Mouse (Mus musculus): ENCODE data around the gene Mpi. TPM values are rescaled to one million over a fixed set of nuclear protein-coding genes. Genes with fewer than 3 reads are reported as not detected.
A peak's percentile ranks its signal among the peaks of the same experiment; 100 is the strongest.

Gene Mpi
- polyA plus RNA-seq, 1 experiment from 2014 or later = 57.2 TPM

- Histone ChIP-seq H3K4me1 (ENCODE audit: insufficient read depth, low read length) (peaks cover 22% of the 10 kb centered on the region), H3K4me2 (replicated peaks; ENCODE audit: low read depth, low read length) (peak overlapping the region; percentile 91; the same call in 1 of the 2 replicates), H3K27ac (ENCODE audit: low read length) (no peak overlapping the region), H3K36me3 (ENCODE audit: insufficient read depth, low read length) (peaks cover 38% of the 10 kb centered on the region), H3K9ac (replicated peaks; ENCODE audit: low read length) (no peak overlapping the region), H3K4me3 (ENCODE audit: low read length) (no peak overlapping the region), H3K9me3 (ENCODE audit: low read length) (no peaks in the 10 kb centered on the region), H3K27me3 (ENCODE audit: insufficient read depth, low read length) (no peaks in the 10 kb centered on the region)
- ATAC-seq (ENCODE audit: low FRiP score, low TSS enrichment) = no peak
- whole genome bisulfite sequencing = 48% methylated on average over 5 of the region's 5 CpGs
These were observed 38.2 kb upstream of the Mpi start for GRCm38 (mm10) chr9:57590726-57591125.

- Histone ChIP-seq H3K36me3 (ENCODE audit: insufficient read depth, low read length) (peaks cover 28% of the 10 kb centered on the region), H3K4me1 (ENCODE audit: insufficient read depth, low read length) (peaks cover 22% of the 10 kb centered on the region)
- WGBS = under 1% methylated on average over 58 of the region's 58 CpGs
These were observed 36.9 kb upstream of the Mpi start, which contains the start of gene Ulk3 for GRCm38 (mm10) chr9:57589224-57590126. Gene Ulk3, plus strand, starts transcription at chr9:57589452.

GRCm38 (mm10) chr9:57584991-57585390 is 32.4 kb upstream of the Mpi start:
- no peak overlapping the region for H3K27ac ChIP-seq (ENCODE audit: low read length)
- ATAC-seq (ENCODE audit: low FRiP score, low TSS enrichment) = no peak
- H3K9me3 ChIP-seq (ENCODE audit: low read length) = no peaks in the 10 kb centered on the region
- no peak overlapping the region for H3K4me2 ChIP-seq (replicated peaks; ENCODE audit: low read depth, low read length)
- WGBS = 86% methylated on average over 3 of the region's 3 CpGs
- no peak overlapping the region for H3K9ac ChIP-seq (replicated peaks; ENCODE audit: low read length)
- peaks cover 8% of the 10 kb centered on the region; the same call in 1 of the 2 replicates for H3K4me1 ChIP-seq (ENCODE audit: insufficient read depth, low read length)
- H3K27me3 ChIP-seq (ENCODE audit: insufficient read depth, low read length) = no peaks in the 10 kb centered on the region
- H3K4me3 ChIP-seq (ENCODE audit: low read length) = no peak overlapping the region
- peaks cover 52% of the 10 kb centered on the region for H3K36me3 ChIP-seq (ENCODE audit: insufficient read depth, low read length)

More at GRCm38 (mm10) chr9:57589224-57590126, 36.9 kb upstream of the Mpi start, which contains the start of gene Ulk3:
- Histone ChIP-seq H3K27ac (ENCODE audit: low read length) (peak within 1 kb of the TSS; percentile 91), H3K27me3 (ENCODE audit: insufficient read depth, low read length) (no peaks in the 10 kb centered on the region), H3K4me3 (ENCODE audit: low read length) (peak within 1 kb of the TSS; percentile 77), H3K9ac (replicated peaks; ENCODE audit: low read length) (peak within 1 kb of the TSS; percentile 84), H3K4me2 (replicated peaks; ENCODE audit: low read depth, low read length) (peak within 1 kb of the TSS; percentile 91), H3K9me3 (ENCODE audit: low read length) (no peaks in the 10 kb centered on the region)
- ATAC-seq (ENCODE audit: low FRiP score, low TSS enrichment) = peak; percentile 83

- no peak overlapping the region for H3K9ac ChIP-seq (replicated peaks; ENCODE audit: low read length)
- H3K36me3 ChIP-seq (ENCODE audit: insufficient read depth, low read length) = peaks cover 46% of the 10 kb centered on the region
- H3K4me2 ChIP-seq (replicated peaks; ENCODE audit: low read depth, low read length) = no peak overlapping the region
- no peak overlapping the region for H3K4me3 ChIP-seq (ENCODE audit: low read length)
- 86% methylated on average over 6 of the region's 6 CpGs for WGBS
- ATAC-seq (ENCODE audit: low FRiP score, low TSS enrichment) = no peak
- no peaks in the 10 kb centered on the region for H3K27me3 ChIP-seq (ENCODE audit: insufficient read depth, low read length)
- no peak overlapping the region for H3K27ac ChIP-seq (ENCODE audit: low read length)
- no peaks in the 10 kb centered on the region for H3K4me1 ChIP-seq (ENCODE audit: insufficient read depth, low read length)
- no peaks in the 10 kb centered on the region for H3K9me3 ChIP-seq (ENCODE audit: low read length)
These were observed 24.7 kb upstream of the Mpi start for GRCm38 (mm10) chr9:57577144-57577849.

- no peak for ATAC-seq (ENCODE audit: low FRiP score, low TSS enrichment)
- H3K4me3 ChIP-seq (ENCODE audit: low read length) = no peak overlapping the region
- no peak overlapping the region for H3K27ac ChIP-seq (ENCODE audit: low read length)
- WGBS = 81% methylated on average over 3 of the region's 3 CpGs
- peaks cover 29% of the 10 kb centered on the region; the same call in 1 of the 2 replicates for H3K36me3 ChIP-seq (ENCODE audit: insufficient read depth, low read length)
- no peaks in the 10 kb centered on the region for H3K4me1 ChIP-seq (ENCODE audit: insufficient read depth, low read length)
- no peaks in the 10 kb centered on the region for H3K27me3 ChIP-seq (ENCODE audit: insufficient read depth, low read length)
- H3K9me3 ChIP-seq (ENCODE audit: low read length) = no peaks in the 10 kb centered on the region
- H3K9ac ChIP-seq (replicated peaks; ENCODE audit: low read length) = no peak overlapping the region
- H3K4me2 ChIP-seq (replicated peaks; ENCODE audit: low read depth, low read length) = no peak overlapping the region
These were observed 23.0 kb upstream of the Mpi start for GRCm38 (mm10) chr9:57575577-57575976.

GRCm38 (mm10) chr9:57574397-57574796 is 21.8 kb upstream of the Mpi start:
- Histone ChIP-seq H3K9ac (replicated peaks; ENCODE audit: low read length) (no peak overlapping the region), H3K27ac (ENCODE audit: low read length) (no peak overlapping the region), H3K4me3 (ENCODE audit: low read length) (no peak overlapping the region), H3K9me3 (ENCODE audit: low read length) (no peaks in the 10 kb centered on the region), H3K36me3 (ENCODE audit: insufficient read depth, low read length) (peaks cover 30% of the 10 kb centered on the region; the same call in 1 of the 2 replicates), H3K27me3 (ENCODE audit: insufficient read depth, low read length) (no peaks in the 10 kb centered on the region), H3K4me1 (ENCODE audit: insufficient read depth, low read length) (no peaks in the 10 kb centered on the region), H3K4me2 (replicated peaks; ENCODE audit: low read depth, low read length) (no peak overlapping the region)
- no peak for ATAC-seq (ENCODE audit: low FRiP score, low TSS enrichment)

- no peak for ATAC-seq (ENCODE audit: low FRiP score, low TSS enrichment)
- no peaks in the 10 kb centered on the region for H3K9me3 ChIP-seq (ENCODE audit: low read length)
- no peaks in the 10 kb centered on the region for H3K27me3 ChIP-seq (ENCODE audit: insufficient read depth, low read length)
- peaks cover 26% of the 10 kb centered on the region for H3K4me1 ChIP-seq (ENCODE audit: insufficient read depth, low read length)
- H3K4me2 ChIP-seq (replicated peaks; ENCODE audit: low read depth, low read length) = no peak overlapping the region
- no peak overlapping the region for H3K9ac ChIP-seq (replicated peaks; ENCODE audit: low read length)
- H3K36me3 ChIP-seq (ENCODE audit: insufficient read depth, low read length) = peaks cover 24% of the 10 kb centered on the region
- no peak overlapping the region for H3K4me3 ChIP-seq (ENCODE audit: low read length)
- H3K27ac ChIP-seq (ENCODE audit: low read length) = no peak overlapping the region
- WGBS = 94% methylated on average over 6 of the region's 6 CpGs
These were observed 15.9 kb upstream of the Mpi start for GRCm38 (mm10) chr9:57568500-57568899.

- H3K4me2 ChIP-seq (replicated peaks; ENCODE audit: low read depth, low read length) = no peak overlapping the region
- H3K4me1 ChIP-seq (ENCODE audit: insufficient read depth, low read length) = peaks cover 41% of the 10 kb centered on the region
- H3K9ac ChIP-seq (replicated peaks; ENCODE audit: low read length) = 0 out of 2 replicates have a peak overlapping the region, but pooled peaks have one; percentile 1
- no peak overlapping the region for H3K4me3 ChIP-seq (ENCODE audit: low read length)
- peaks cover 21% of the 10 kb centered on the region for H3K36me3 ChIP-seq (ENCODE audit: insufficient read depth, low read length)
- H3K9me3 ChIP-seq (ENCODE audit: low read length) = no peaks in the 10 kb centered on the region
- peak; percentile 73 for ATAC-seq (ENCODE audit: low FRiP score, low TSS enrichment)
- 46% methylated on average over 8 of the region's 8 CpGs for WGBS
- H3K27ac ChIP-seq (ENCODE audit: low read length) = peak overlapping the region; percentile 77
- H3K27me3 ChIP-seq (ENCODE audit: insufficient read depth, low read length) = no peaks in the 10 kb centered on the region
These were observed 14.3 kb upstream of the Mpi start for GRCm38 (mm10) chr9:57566846-57567245.

GRCm38 (mm10) chr9:57565741-57566221 is 13.2 kb upstream of the Mpi start:
- H3K27ac ChIP-seq (ENCODE audit: low read length) = peak overlapping the region; percentile 77
- H3K27me3 ChIP-seq (ENCODE audit: insufficient read depth, low read length) = no peaks in the 10 kb centered on the region
- no peak for ATAC-seq (ENCODE audit: low FRiP score, low TSS enrichment)
- H3K4me3 ChIP-seq (ENCODE audit: low read length) = no peak overlapping the region
- no peak overlapping the region for H3K4me2 ChIP-seq (replicated peaks; ENCODE audit: low read depth, low read length)
- H3K9ac ChIP-seq (replicated peaks; ENCODE audit: low read length) = no peak overlapping the region
- H3K9me3 ChIP-seq (ENCODE audit: low read length) = no peaks in the 10 kb centered on the region
- peaks cover 21% of the 10 kb centered on the region for H3K36me3 ChIP-seq (ENCODE audit: insufficient read depth, low read length)
- peaks cover 48% of the 10 kb centered on the region for H3K4me1 ChIP-seq (ENCODE audit: insufficient read depth, low read length)
- 51% methylated on average over 10 of the region's 10 CpGs for WGBS
